Mouse (Mus musculus): ENCODE measurements at regions not wholly inside any gene's neighbourhood (a gene's known extent, or its start where the extent isn't known, plus 50 kb on each side); places are given as distances from the start of the nearest gene placed in this dataset.

DNA sequence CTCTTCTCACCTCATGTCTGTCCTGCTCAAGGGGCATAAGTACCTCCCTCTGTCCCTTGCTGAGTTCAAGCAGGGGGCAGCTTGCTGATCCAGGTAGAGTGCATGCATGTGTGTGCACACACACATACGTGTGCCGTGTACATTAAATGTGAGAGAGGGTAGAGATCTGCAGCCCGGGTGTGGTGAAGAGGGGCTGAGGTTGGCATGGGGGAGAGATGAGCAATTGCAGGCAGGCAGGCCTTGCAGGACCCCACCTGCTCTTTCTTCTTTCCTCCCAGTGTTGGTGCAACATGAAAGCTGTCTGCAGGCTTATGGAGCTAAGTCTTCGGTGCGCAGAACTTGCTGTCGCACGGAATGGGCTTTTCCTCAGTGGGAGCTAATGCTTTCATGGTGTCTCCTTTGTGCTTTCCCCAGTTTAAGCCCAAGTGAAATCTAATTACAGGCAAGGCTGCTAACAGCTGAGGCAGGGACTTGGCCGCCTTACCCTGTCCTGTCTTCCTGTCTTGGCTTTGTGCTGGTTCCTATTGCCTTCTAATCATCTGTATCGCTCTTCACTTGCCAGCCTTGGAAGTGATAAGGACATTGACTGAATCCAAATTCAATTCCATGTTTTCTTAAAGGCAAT, 188.5 kb upstream of the Lef1 start:
- WGBS (ENCODE audit: insufficient replicate concordance) = 72% methylated on average over 9 of the region's 9 CpGs
- H3K36me3 ChIP-seq (replicated peaks; ENCODE audit: control insufficient read depth, insufficient read depth, low read depth) = no peaks in the 10 kb centered on the region
- H3K9ac ChIP-seq (replicated peaks) = no peak overlapping the region
- no peak overlapping the region for H3K4me2 ChIP-seq (ENCODE audit: low read depth)
- H3K27me3 ChIP-seq (ENCODE audit: control insufficient read depth, insufficient read depth, low read length) = no peaks in the 10 kb centered on the region
- ATAC-seq (ENCODE audit: insufficient read depth) (no peak), DNase-seq (ENCODE audit: low read depth in 3 of 3, low spot score in 3 of 3) (no peak)
- no peak for TF ChIP-seq CTCF (IDR thresholded peaks at IDR 0.05; ENCODE audit: low read depth)
- no peak for TF ChIP-seq EP300 (IDR thresholded peaks at IDR 0.05; ENCODE audit: low read depth)
- H3K9me3 ChIP-seq (ENCODE audit: control insufficient read depth, low read length) = no peaks in the 10 kb centered on the region
- no peak overlapping the region for H3K4me3 ChIP-seq (ENCODE audit: insufficient read depth in 1 of 2, low read depth in 2 of 2, low read length in 2 of 2)
- H3K27ac ChIP-seq = no peak overlapping the region
- H3K4me1 ChIP-seq (replicated peaks; ENCODE audit: control insufficient read depth in 2 of 2, insufficient read depth in 2 of 2, low read length in 1 of 2) = no peaks in the 10 kb centered on the region

DNA sequence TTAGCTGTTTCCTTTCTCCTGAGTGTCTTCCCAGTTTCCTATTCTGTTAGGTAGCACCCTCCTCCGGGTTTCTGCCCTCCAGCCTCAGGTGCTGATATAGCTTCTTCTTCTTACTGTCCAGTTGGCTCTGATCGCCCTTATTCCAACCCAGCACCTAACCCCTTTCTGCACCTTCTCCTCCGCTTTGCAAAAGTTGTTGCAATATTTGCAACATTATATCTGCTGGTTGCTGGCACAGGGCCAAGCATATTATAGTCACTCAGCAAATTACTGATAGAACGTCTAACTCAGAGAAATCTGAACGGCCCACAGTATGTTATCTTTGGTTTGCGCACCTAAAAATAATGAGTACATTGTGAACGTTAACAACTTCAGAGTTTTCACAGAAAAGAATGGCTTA, 183.6 kb upstream of the Rpl34 start:
- WGBS (ENCODE audit: insufficient replicate concordance) = 69% methylated on average over 7 of the region's 7 CpGs
- ATAC-seq (ENCODE audit: insufficient read depth) (no peak), DNase-seq (ENCODE audit: low read depth in 3 of 3, low spot score in 3 of 3) (no peak)
- Histone ChIP-seq H3K27me3 (ENCODE audit: control insufficient read depth, insufficient read depth, low read length) (no peaks in the 10 kb centered on the region), H3K4me1 (replicated peaks; ENCODE audit: control insufficient read depth in 2 of 2, insufficient read depth in 2 of 2, low read length in 1 of 2) (no peaks in the 10 kb centered on the region), H3K4me3 (ENCODE audit: insufficient read depth in 1 of 2, low read depth in 2 of 2, low read length in 2 of 2) (no peak overlapping the region), H3K36me3 (replicated peaks; ENCODE audit: control insufficient read depth, insufficient read depth, low read depth) (no peaks in the 10 kb centered on the region), H3K4me2 (ENCODE audit: low read depth) (no peak overlapping the region), H3K9me3 (ENCODE audit: control insufficient read depth, low read length) (no peaks in the 10 kb centered on the region), H3K9ac (replicated peaks) (no peak overlapping the region), H3K27ac (no peak overlapping the region)
- no peak for TF ChIP-seq CTCF (IDR thresholded peaks at IDR 0.05; ENCODE audit: low read depth)
- no peak for TF ChIP-seq EP300 (IDR thresholded peaks at IDR 0.05; ENCODE audit: low read depth)

DNA sequence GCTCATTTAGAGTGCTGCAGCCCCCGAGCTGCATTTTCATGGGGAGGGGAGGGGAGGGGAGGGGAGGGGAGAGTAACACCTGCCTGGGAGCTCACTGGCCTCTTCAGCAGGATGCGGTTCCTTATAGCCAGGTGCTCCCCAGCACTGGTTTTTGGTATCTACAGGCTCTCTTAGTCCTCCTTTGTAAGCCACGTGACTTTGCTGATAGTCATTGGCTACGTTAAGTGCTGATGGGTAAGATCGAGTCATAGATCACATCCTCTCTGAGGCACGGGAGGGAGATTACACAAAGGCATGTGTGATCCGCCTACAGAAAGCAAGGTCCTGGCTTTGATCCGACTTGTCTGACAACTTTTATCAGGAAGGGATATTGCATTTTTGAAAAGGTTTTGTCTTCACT, 174.9 kb upstream of the Rpl34 start:
- no peak for TF ChIP-seq CTCF (IDR thresholded peaks at IDR 0.05; ENCODE audit: low read depth)
- no peak for TF ChIP-seq EP300 (IDR thresholded peaks at IDR 0.05; ENCODE audit: low read depth)
- H3K36me3 ChIP-seq (replicated peaks; ENCODE audit: control insufficient read depth, insufficient read depth, low read depth) = no peaks in the 10 kb centered on the region
- H3K27me3 ChIP-seq (ENCODE audit: control insufficient read depth, insufficient read depth, low read length) = no peaks in the 10 kb centered on the region
- no peak overlapping the region for H3K4me2 ChIP-seq (ENCODE audit: low read depth)
- WGBS (ENCODE audit: insufficient replicate concordance) = 45% methylated on average over 8 of the region's 8 CpGs
- DNase-seq (ENCODE audit: low read depth in 3 of 3, low spot score in 3 of 3) (no peak), ATAC-seq (ENCODE audit: insufficient read depth) (no peak)
- no peaks in the 10 kb centered on the region for H3K9me3 ChIP-seq (ENCODE audit: control insufficient read depth, low read length)
- no peaks in the 10 kb centered on the region for H3K4me1 ChIP-seq (replicated peaks; ENCODE audit: control insufficient read depth in 2 of 2, insufficient read depth in 2 of 2, low read length in 1 of 2)
- no peak overlapping the region for H3K4me3 ChIP-seq (ENCODE audit: insufficient read depth in 1 of 2, low read depth in 2 of 2, low read length in 2 of 2)
- no peak overlapping the region for H3K9ac ChIP-seq (replicated peaks)
- no peak overlapping the region for H3K27ac ChIP-seq

DNA sequence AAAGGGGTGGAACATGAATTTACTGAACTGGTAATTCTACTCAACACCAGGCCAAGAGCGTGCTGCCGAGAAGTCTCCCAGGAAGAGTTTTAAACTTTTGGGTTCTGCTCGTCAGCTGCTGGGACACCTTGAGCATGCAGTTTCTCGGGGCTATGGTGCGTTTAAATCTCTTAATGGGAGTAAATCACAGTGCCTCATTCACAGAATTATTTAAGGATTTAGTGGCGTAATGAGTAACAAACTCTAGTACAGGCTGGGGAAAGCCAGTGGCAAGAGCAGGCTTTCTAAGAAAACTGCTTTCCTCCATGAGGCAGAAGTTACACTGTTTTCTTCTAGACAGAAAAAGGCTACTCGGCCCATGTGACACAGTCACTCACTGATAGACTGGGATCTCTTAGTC, 173.1 kb upstream of the Rpl34 start:
- no peak overlapping the region for H3K4me3 ChIP-seq (ENCODE audit: insufficient read depth in 1 of 2, low read depth in 2 of 2, low read length in 2 of 2)
- no peaks in the 10 kb centered on the region for H3K4me1 ChIP-seq (replicated peaks; ENCODE audit: control insufficient read depth in 2 of 2, insufficient read depth in 2 of 2, low read length in 1 of 2)
- no peak overlapping the region for H3K27ac ChIP-seq
- 72% methylated on average over 7 of the region's 7 CpGs for WGBS (ENCODE audit: insufficient replicate concordance)
- no peaks in the 10 kb centered on the region for H3K27me3 ChIP-seq (ENCODE audit: control insufficient read depth, insufficient read depth, low read length)
- H3K9me3 ChIP-seq (ENCODE audit: control insufficient read depth, low read length) = no peaks in the 10 kb centered on the region
- no peak for ATAC-seq (ENCODE audit: insufficient read depth)
- no peak overlapping the region for H3K9ac ChIP-seq (replicated peaks)
- no peak for DNase-seq (ENCODE audit: low read depth in 3 of 3, low spot score in 3 of 3)
- no peak overlapping the region for H3K4me2 ChIP-seq (ENCODE audit: low read depth)
- H3K36me3 ChIP-seq (replicated peaks; ENCODE audit: control insufficient read depth, insufficient read depth, low read depth) = no peaks in the 10 kb centered on the region
- no peak for TF ChIP-seq CTCF (IDR thresholded peaks at IDR 0.05; ENCODE audit: low read depth)
- no peak for TF ChIP-seq EP300 (IDR thresholded peaks at IDR 0.05; ENCODE audit: low read depth)

DNA sequence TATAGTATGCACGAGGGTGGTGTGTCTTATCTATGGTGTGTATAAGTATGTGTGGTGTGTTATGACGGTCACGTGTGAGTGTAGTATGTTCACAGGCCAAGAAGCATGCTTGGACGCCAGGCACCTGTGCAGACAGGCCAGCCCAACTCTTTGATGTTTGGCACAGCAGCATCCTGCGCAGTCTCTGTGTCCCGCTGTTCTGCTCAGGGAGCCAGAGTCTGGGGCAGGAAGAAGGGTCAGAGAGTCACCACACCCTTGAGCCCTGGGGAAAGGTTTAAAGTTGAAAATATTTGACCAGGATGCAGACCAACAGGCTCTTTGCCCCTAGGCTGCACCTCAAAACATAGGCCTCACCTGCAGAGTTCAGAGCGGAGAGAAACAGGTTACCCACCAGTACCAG, 172.2 kb upstream of the Rpl34 start:
- TF ChIP-seq CTCF (IDR thresholded peaks at IDR 0.05; ENCODE audit: low read depth) (no peak), EP300 (IDR thresholded peaks at IDR 0.05; ENCODE audit: low read depth) (no peak)
- Histone ChIP-seq H3K4me2 (ENCODE audit: low read depth) (no peak overlapping the region), H3K9me3 (ENCODE audit: control insufficient read depth, low read length) (no peaks in the 10 kb centered on the region), H3K4me3 (ENCODE audit: insufficient read depth in 1 of 2, low read depth in 2 of 2, low read length in 2 of 2) (no peak overlapping the region), H3K9ac (replicated peaks) (no peak overlapping the region), H3K4me1 (replicated peaks; ENCODE audit: control insufficient read depth in 2 of 2, insufficient read depth in 2 of 2, low read length in 1 of 2) (no peaks in the 10 kb centered on the region), H3K27ac (no peak overlapping the region), H3K36me3 (replicated peaks; ENCODE audit: control insufficient read depth, insufficient read depth, low read depth) (no peaks in the 10 kb centered on the region), H3K27me3 (ENCODE audit: control insufficient read depth, insufficient read depth, low read length) (no peaks in the 10 kb centered on the region)
- ATAC-seq (ENCODE audit: insufficient read depth) (no peak), DNase-seq (ENCODE audit: low read depth in 3 of 3, low spot score in 3 of 3) (no peak)
- 67% methylated on average over 7 of the region's 7 CpGs for WGBS (ENCODE audit: insufficient replicate concordance)

Data from liver, embryonic 14.5 days (tissue).